Mouse (Mus musculus) embryonic stem cell, embryonic (primary cell): ENCODE data around the gene Ankrd53.

Experiments
- CTCF ChIA-PET, 4 experiments: fragments of 300-600 bp in 2 of 4; fragments of 350-600 bp in 2 of 4; sonication (Branson Sonifier 250); formaldehyde crosslinking; loops; one replicate each; lab custom pipeline; 2022; ENCODE audit warnings: inconsistent platforms in 2 of 4; lab: Charles Lee
- POLR2A ChIA-PET, 4 experiments: fragments of 300-600 bp in 2 of 4; fragments of 350-600 bp in 2 of 4; sonication (Branson Sonifier 250); formaldehyde crosslinking; loops; one replicate each; lab custom pipeline; 2022; ENCODE audit warnings: antibody characterized with exemption in 4 of 4, inconsistent platforms in 1 of 4; lab: Charles Lee

Gene Ankrd53

DNA sequence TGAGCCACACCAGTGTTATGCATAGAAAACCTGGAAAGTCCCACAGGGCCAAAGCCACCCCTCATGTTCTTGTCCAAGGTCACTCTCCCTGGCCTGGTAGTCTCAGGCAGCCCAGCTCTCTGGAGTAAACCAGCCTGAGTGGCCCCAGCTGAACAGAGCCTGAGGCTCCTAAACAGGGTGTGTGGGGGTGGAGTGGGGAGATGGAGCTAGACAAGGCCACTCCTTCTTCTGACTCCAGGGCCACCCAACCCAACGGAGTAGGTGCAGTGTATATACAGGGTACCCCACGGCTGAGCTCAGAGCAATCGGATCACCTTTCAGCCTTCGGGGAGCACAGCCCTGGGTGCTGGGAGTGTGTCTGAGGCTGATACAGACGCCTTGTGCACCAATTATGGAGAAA, 18.3 kb upstream of the Ankrd53 start:
- POLR2A ChIA-PET, result interaction anchor here in 3 of 4 experiments (0.5 to 3.9 kb wide), 11 partner anchors 13 to 237 kb away, joined by 3 to 27 read pairs (median 6); partner anchors contain the start of genes Dguok (in 1 of the 3), Nagk (in 1 of the 3), Paip2b (in 1 of the 3) and Tex261 (in 1 of the 3)
- CTCF ChIA-PET, result interaction anchor here in 3 of 4 experiments (0.7 to 4.4 kb wide), 14 partner anchors 13 to 70 kb away, joined by 3 to 23 read pairs (median 4); partner anchors contain the start of genes Tex261 (in 1 of the 3) and Vax2 (in 1 of the 3)

DNA sequence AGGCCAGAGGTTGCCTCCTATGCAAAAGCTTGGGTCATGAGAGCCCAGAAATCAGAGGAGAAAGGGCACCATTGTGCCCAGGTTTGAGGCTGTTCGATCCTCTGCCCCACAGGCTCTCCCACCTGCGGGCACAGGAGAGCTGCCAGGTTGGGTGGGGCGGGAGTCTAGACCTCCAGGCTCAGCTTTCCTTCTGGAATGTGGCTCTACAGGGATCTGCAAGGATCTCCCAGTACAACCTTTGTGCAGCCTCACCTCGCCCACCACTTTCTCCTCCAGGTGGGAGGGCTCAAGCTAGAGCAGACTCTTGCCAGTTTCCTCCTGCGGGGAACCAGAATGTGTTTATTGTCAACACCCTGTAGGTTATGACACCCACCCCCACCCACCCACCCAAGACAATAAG, 17.9 kb upstream of the Ankrd53 start:
- POLR2A ChIA-PET, result interaction anchor here in 3 of 4 experiments (0.5 to 3.9 kb wide), 14 partner anchors 10 to 372 kb away, joined by 3 to 27 read pairs (median 5); partner anchors contain the start of genes Dguok (in 1 of the 3), Nagk (in 1 of the 3), Paip2b (in 1 of the 3) and Tex261 (in 1 of the 3)
- CTCF ChIA-PET, result interaction anchor here (0.6 to 4.4 kb wide), 17 partner anchors 13 to 71 kb away, joined by 3 to 23 read pairs (median 3); partner anchors contain the start of genes Tex261 (in 2 of the 4) and Vax2 (in 1 of the 4)

DNA sequence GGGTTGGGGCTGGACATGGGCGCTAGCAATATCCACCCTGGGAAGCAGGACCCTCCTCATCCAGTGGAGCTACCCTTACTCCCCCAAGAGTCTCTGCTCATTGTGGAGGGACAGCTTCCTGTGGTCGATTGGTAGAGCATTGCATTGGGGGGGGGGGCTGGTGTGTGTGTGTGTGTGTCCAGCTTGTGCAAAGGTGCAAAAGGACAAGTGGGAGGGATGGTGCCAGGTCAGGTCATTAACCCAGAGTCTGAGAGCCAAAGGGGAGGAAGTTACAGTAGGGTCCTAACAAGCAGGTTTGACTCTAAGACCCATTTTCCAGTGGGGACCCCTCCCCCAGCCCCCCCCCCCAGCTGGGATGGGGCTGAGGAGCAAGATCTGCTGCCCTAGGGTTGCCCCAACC, 17.0 kb upstream of the Ankrd53 start:
- ChIA-PET POLR2A (interaction anchor here in 3 of 4 experiments (0.6 to 3.9 kb wide), 8 partner anchors 9 to 1706 kb away, joined by 3 to 20 read pairs (median 6); partner anchors contain the start of genes Mrpl53 (in 1 of the 3), Pradc1 (in 1 of the 3) and Tex261 (in 1 of the 3)), CTCF (interaction anchor here (0.6 to 4.4 kb wide), 19 partner anchors 9 to 56 kb away, joined by 3 to 23 read pairs (median 6); partner anchors contain the start of gene Tex261 (in 2 of the 4))

DNA sequence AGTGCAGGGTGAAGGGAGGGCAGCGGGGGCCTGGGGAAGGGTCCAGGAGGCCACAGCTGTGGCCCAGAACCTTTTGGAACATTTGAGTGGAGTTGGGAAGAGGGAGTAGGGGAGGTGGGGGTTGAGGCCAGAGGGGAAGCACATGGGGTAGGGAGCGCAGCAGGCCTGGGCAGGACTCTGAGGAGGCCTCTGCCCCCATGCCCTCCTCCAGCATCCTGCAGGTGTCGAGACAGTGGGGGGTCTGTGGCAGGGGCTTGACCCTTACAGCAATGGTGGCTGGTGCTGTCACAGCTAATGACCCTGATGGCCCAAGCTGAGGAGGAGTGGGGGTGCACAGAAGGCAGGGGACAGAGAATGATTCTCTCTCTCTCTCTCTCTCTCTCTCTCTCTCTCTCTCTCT, 13.2 kb upstream of the Ankrd53 start:
- POLR2A ChIA-PET, result interaction anchor here in 2 of 4 experiments (0.5 to 1.7 kb wide), 4 partner anchors 8 to 106 kb away, joined by 3 to 7 read pairs (median 4); no protein-coding TSS in a partner anchor
- CTCF ChIA-PET, result interaction anchor here in 3 of 4 experiments (0.6 to 3.9 kb wide), 14 partner anchors 8 to 150 kb away, joined by 3 to 22 read pairs (median 5); partner anchors contain the start of gene Tex261 (in 1 of the 3)

DNA sequence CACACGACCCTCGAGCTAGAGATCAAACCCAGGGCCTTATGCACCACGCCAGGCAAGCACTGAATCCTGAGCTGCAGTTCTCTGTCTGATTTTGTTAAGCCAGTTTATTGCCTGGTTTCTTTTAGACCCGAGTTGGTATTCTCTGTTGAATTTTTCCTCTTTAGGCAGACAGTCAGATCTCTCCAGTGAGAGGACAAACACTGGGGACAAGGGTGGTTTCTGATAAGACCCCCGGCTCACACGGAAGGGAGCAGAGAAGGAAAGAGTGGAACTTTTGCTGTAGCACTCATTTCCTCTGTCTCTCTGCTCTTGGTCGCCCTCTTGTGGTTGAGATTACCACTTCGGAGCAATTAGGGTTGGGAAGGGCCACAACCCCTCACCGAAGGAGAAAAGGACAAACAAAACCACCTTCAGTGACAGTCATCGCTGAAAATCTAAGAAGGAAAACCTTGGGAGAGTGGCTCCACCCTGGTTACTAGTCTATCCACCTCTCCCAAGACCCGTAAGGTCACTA, 12.2 kb upstream of the Ankrd53 start:
- CTCF ChIA-PET, result interaction anchor here in 3 of 4 experiments (0.5 to 3.9 kb wide), 19 partner anchors 13 to 1642 kb away, joined by 3 to 22 read pairs (median 5); partner anchors contain the start of genes Ankrd53 (in 1 of the 3), Tex261 (in 1 of the 3) and Vax2 (in 1 of the 3)

DNA sequence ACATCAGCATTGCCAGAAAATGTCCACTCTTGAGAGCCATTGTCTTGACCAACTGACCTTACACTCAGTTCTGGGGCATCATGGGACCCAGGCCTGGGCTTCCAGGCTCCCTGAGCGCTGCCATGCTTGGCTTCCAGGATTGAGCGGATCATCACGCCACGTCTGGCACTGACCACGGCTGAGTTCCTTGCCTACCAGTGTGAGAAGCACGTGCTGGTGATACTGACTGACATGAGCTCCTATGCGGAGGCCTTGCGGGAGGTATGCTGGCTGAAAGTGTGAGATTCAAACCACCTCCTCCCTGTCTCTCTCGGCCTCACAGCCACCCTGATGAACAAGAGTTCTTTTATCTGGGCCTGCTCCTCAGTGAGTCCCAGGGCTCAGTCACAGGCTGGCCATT, 6.4 kb upstream of the Ankrd53 start:
- ChIA-PET CTCF (interaction anchor here (0.5 to 2.6 kb wide), 15 partner anchors 14 to 532 kb away, joined by 3 to 16 read pairs (median 4); partner anchors contain the start of genes Tex261 (in 2 of the 4) and Nagk (in 1 of the 4)), POLR2A (interaction anchor here in 2 of 4 experiments (0.7 to 1.4 kb wide), 5 partner anchors 9 to 73 kb away, joined by 3 to 10 read pairs (median 3); partner anchors contain the start of gene Tex261 (in 1 of the 2))

More for the DNA sequence above, 12.2 kb upstream of the Ankrd53 start:
- POLR2A ChIA-PET, result interaction anchor here in 1 of 4 experiments (1.3 kb wide), 1 partner anchor 51 kb away, joined by 3 read pairs; no protein-coding TSS in a partner anchor

DNA sequence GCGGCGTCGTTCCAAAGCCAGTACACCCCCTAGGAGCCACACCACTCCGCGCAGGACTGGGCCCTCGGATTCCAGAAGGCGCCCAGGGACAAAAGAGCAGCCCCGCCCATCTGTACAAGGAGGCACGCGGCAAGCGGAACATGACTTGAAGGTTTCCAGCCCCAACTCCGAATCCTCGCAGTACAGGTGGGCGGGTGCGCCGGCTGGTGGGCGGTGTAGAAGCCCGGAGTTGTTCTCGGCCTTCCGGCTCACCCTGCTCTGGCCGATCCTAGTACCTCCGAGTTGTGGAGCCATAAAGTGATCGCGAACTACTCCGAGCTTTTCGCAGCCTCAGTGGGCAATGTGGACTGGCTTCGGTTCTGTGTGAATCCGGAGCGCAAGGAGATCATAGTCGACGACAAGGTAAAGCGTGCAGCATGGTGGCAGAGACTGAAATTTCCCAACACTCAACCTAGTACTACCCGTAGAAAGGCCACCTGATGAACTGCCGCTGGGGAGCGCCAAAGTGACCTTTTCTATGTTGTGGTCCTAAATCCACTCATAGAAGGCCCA, 512 bp downstream of the Ankrd53 start:
- ChIA-PET CTCF (interaction anchor here (0.5 to 5.7 kb wide), 9 partner anchors 13 to 180 kb away, joined by 3 to 29 read pairs (median 4); partner anchors contain the start of gene Tex261 (in 2 of the 4)), POLR2A (interaction anchor here in 2 of 4 experiments (1.2 to 3.1 kb wide), 7 partner anchors 10 to 64 kb away, joined by 3 to 15 read pairs (median 4); partner anchors contain the start of gene Tex261 (in 2 of the 2))

DNA sequence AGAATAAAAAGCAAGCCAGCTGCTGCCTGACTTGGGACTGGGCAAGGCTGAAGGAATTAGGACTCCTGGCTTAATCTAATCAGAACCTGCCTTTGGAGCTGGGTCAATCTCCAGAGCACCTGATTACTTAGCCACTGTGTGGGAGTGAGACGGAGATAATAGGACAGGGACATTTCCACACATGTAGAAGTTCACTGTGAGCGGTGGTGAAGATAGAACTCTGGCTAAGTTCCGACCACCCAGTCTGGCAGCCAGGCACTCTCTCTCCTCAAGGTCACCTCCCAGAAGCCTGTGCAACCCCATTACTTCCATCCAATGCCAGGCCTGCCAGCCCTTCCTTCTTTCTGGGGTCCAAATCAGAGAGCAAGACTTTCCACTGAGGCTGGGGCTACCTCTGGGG, 4.5 kb downstream of the Ankrd53 start:
- POLR2A ChIA-PET, result no interaction called here
- CTCF ChIA-PET, result interaction anchor here in 1 of 4 experiments (1.0 to 1.2 kb wide), 2 partner anchors 9 kb away, joined by 3 to 6 read pairs; partner anchors contain the start of gene Tex261

DNA sequence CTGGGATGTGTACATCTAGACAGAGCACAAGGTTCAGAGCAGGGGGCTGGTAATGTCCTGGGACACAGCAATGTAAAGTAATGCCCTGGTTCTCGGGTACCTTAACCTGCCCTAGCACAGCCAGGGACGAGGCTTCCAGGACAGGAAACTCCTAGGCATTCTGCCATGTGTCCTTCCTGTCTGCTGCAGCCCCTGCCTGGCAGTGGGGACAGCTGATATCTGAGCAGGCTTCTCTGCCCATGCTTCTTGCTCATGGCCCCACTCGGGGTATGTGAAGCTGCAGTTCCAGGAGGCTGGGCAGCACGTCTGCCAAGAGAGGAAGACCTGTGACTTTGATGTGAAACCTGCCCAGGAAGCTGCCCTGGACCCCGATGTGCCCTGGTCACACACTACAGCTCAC, 6.0 kb downstream of the Ankrd53 start:
- CTCF ChIA-PET, result interaction anchor here in 3 of 4 experiments (1.0 to 1.4 kb wide), 5 partner anchors 10 to 40 kb away, joined by 3 to 4 read pairs (median 3); no protein-coding TSS in a partner anchor
- POLR2A ChIA-PET, result interaction anchor here in 1 of 4 experiments (0.8 to 1.3 kb wide), 4 partner anchors 12 to 68 kb away, joined by 3 read pairs; partner anchors contain the start of gene Nagk

DNA sequence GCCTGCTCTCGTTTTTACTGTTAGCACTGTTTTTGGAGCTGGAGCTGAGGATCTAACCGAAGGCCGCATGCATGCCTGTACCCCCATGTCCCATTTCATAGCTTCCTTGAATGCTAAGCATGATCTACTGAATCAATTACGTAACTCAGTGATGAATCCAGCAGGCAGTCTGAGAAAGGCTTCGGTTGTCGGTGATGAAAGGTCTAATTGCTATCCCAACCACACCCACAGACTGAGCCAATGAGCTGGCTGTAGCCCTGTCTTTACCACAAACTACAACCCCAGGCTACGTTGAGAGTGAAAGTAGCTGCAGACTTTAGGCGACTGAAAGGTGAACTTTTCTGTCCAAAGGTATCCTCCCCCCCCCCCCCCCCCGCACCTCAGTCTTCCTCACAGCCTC, 11.7 kb downstream of the Ankrd53 start:
- CTCF ChIA-PET, result interaction anchor here (0.6 to 3.1 kb wide), 14 partner anchors 11 to 636 kb away, joined by 3 to 35 read pairs (median 3); partner anchors contain the start of gene Nagk (in 1 of the 4)

DNA sequence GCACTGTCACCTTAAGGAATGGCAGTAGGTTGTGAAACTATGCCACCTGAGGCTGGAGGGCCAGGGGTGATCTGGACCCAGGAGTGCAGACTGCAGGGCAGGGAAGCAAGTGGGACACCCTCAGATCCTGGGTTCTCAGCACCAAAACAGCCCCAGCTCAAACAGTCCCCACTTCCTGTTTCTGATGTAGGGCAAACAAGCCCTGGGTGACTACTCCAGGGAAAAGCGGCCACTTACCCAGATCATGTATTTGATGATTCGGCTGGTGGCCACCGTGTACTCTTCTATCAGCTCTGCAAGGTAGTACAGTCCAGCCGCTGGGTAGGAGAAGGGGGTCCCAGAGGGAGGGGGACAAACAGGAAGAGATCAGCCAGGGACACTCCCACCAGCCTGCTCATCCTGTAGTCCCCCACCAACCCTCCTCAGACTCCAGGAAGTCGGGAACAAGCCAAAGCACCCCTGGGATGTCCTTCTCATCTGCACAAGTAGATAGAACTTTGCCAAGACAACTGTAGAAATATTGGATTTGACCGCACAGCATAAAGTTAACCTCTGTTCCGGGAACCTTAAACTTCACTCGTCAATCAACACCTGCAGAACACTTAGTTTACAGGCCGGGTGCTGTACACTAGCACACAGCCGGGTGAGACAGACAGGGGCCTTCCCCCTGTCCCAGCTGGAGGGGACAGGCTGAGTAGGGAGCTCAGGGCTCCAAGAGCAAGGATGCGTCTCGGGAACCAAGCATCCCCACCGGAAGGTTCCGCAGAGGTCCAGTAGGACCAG, 12.5 kb downstream of the Ankrd53 start:
- ChIA-PET POLR2A (interaction anchor here (0.7 to 3.3 kb wide), 25 partner anchors 10 to 449 kb away, joined by 3 to 32 read pairs (median 4); partner anchors contain the start of genes Nagk (in 3 of the 4), Ankrd53 (in 2 of the 4), Atp6v1b1 (in 1 of the 4) and Mob1a (in 1 of the 4)), CTCF (interaction anchor here (0.6 to 3.1 kb wide), 39 partner anchors 8 to 353 kb away, joined by 3 to 35 read pairs (median 6); partner anchors contain the start of genes Ankrd53 (in 2 of the 4), Nagk (in 2 of the 4), Paip2b (in 2 of the 4) and Vax2 (in 1 of the 4))

More for the DNA sequence above, 11.7 kb downstream of the Ankrd53 start:
- POLR2A ChIA-PET, result interaction anchor here (0.6 to 3.3 kb wide), 17 partner anchors 9 to 456 kb away, joined by 3 to 32 read pairs (median 6); partner anchors contain the start of genes Nagk (in 3 of the 4), Ankrd53 (in 2 of the 4), Atp6v1b1 (in 1 of the 4) and Paip2b (in 1 of the 4)

DNA sequence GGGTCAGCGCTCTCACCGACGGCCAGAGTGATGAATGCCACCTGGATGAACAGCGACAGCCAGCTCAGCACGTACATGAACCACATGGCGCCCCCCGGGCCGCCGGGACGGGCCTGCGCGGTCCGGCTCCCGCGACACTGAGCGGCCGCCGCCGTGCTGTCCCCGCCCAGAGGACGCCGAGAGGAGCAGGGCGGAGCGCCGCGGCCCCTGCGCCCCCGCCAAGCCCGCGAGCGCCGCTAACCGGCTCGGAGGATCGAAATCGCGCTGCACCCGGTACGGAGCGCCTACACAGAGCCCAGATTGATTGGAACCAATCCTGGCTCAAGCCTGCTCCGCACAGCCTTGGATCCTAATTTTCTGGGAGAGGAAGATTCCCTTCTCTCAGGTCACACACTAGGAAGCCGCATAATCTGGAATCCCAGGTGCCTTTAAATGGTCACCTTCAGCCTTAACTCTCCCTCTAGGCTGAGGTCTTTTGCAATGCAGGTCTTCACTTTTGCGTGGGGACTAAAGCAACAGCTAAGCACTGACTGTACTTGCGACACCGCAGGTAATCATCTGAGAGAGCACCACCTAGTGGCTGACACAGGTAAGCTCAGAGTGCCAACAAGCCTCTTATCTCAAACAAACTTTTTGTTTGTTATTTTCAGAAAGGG, 13.3 kb downstream of the Ankrd53 start, which contains the start of gene Tex261:
Gene Tex261, minus strand, starts transcription at position 176 of the 656 bp plus-strand sequence.
- ChIA-PET CTCF (interaction anchor here (0.6 to 3.1 kb wide), 89 partner anchors 9 to 1685 kb away, joined by 3 to 35 read pairs (median 4); partner anchors contain the start of genes Nagk (in 3 of the 4), Ankrd53 (in 2 of the 4), Paip2b (in 2 of the 4) and Vax2 (in 2 of the 4)), POLR2A (interaction anchor here (0.5 to 3.3 kb wide), 41 partner anchors 11 to 450 kb away, joined by 3 to 32 read pairs (median 4); partner anchors contain the start of genes Nagk (in 4 of the 4), Paip2b (in 3 of the 4), Ankrd53 (in 2 of the 4) and Atp6v1b1 (in 1 of the 4))

DNA sequence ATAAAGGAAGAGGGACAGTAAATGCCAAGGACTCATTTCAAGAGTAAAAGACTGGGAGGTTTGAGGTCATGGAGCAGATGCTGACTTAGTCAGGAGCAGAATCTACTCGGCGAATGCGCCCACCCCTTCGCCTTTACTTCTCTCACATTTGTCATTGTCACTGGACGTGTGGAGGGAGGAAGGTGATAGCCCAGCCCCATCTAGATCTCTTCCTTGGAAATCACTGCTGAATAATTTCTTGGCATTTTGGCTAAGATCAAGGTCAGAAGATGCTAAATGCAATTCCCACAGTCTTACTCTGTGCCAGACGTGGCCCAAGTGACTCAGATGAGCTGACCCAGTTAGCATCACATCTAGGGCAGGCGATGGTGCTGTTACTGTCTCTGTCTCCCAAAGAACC, 15.9 kb downstream of the Ankrd53 start:
- ChIA-PET CTCF (interaction anchor here in 3 of 4 experiments (0.7 to 2.1 kb wide), 21 partner anchors 10 to 294 kb away, joined by 3 to 10 read pairs (median 4); partner anchors contain the start of genes Nagk (in 1 of the 3) and Zfp638 (in 1 of the 3)), POLR2A (interaction anchor here in 3 of 4 experiments (0.7 to 1.6 kb wide), 10 partner anchors 10 to 182 kb away, joined by 3 to 5 read pairs (median 3); partner anchors contain the start of genes Nagk (in 2 of the 3) and Paip2b (in 1 of the 3))

DNA sequence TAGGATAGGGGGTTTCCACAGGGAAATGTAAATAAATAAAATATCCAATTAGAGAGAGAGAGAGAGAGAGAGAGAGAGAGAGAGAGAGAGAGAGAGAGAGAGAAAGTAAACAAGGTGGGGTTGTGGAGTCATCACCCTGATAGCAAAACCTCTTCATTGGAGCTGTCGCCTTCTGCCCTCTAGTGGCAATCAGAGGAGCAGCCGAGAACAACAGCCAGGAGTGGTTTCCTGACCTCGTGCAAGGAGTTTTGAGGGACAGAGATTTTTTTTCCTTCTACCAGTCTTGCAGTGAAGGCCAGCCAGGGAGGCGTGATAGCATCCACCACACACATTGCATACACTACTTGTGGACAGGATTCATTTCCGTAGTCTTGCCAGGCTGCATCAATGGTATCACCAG, 16.6 kb downstream of the Ankrd53 start:
- ChIA-PET POLR2A (interaction anchor here in 3 of 4 experiments (0.6 to 1.6 kb wide), 12 partner anchors 9 to 183 kb away, joined by 3 to 5 read pairs (median 3); partner anchors contain the start of genes Nagk (in 2 of the 3) and Paip2b (in 1 of the 3)), CTCF (interaction anchor here (0.6 to 2.1 kb wide), 36 partner anchors 9 to 1590 kb away, joined by 3 to 10 read pairs (median 4); partner anchors contain the start of genes Nagk (in 1 of the 4) and Zfp638 (in 1 of the 4))

DNA sequence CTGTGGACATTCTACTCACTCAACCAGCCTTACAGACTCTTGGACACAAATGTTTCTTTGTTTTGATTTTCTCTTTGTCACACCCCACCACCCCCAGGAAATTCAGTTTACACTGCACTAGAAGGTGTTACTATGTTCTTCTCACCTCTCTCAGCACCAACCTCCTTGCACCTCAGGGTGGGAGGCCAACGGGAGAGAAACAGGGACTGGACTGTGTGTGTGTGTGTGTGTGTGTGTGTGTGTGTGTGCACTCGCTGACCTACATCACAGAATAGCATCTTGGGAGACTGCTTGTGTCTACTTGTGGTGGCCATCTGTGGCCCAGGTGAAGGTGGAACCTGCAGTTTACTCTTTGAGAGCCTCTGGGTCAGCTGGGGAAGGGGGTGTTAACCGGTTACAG, 24.0 kb downstream of the Ankrd53 start:
- POLR2A ChIA-PET, result interaction anchor here in 2 of 4 experiments (0.9 to 1.5 kb wide), 3 partner anchors 8 to 46 kb away, joined by 3 to 4 read pairs (median 3); partner anchors contain the start of genes Nagk (in 1 of the 2) and Paip2b (in 1 of the 2)
- CTCF ChIA-PET, result interaction anchor here in 2 of 4 experiments (0.9 to 1.2 kb wide), 2 partner anchors 10 to 222 kb away, joined by 3 to 5 read pairs; partner anchors contain the start of genes Dysf (in 1 of the 2) and Tex261 (in 1 of the 2)
